Mouse (Mus musculus) liver, embryonic 14.5 days (tissue): Measurements from ENCODE around the gene Padi6. TPM values are rescaled to one million over a fixed set of nuclear protein-coding genes. Genes with fewer than 3 reads are reported as not detected.
A peak's percentile ranks its signal among the peaks of the same experiment; 100 is the strongest.

Experiments
- ATAC-seq: fragments of 200-750 bp; cut with Nextera tagmentation; 2 replicates; pipeline ENCODE4 v1.8.0; 2017; ENCODE audit warnings: moderate number of reproducible peaks, mild to moderate bottlenecking, moderate library complexity; ENCODE audit not compliant: insufficient read depth
- DNase-seq, 3 experiments: peaks; one replicate each; pipeline ENCODE4 v3.0.0-alpha.2; 2012 to 2013; ENCODE audit warnings: low read depth in 3 of 3, low spot score in 3 of 3
- H3K27ac ChIP-seq: fragments of 300-500 bp; sonication (generic); 2 replicates; pipeline ENCODE4 v1.5.1; 2014; ENCODE audit warnings: moderate library complexity, mild to moderate bottlenecking, control low read depth, inconsistent platforms
- H3K27me3 ChIP-seq: fragments of 300-500 bp; sonication (generic); 2 replicates; pipeline ENCODE4 v1.6.1; 2014; ENCODE audit warnings: mild to moderate bottlenecking, low read length, moderate library complexity; ENCODE audit not compliant: control insufficient read depth, insufficient read depth
- H3K36me3 ChIP-seq: fragments of 300-500 bp; sonication (generic); replicated peaks from 2 replicates; pipeline ENCODE4 v1.6.1; 2014; ENCODE audit warnings: low read depth; ENCODE audit not compliant: control insufficient read depth, insufficient read depth
- H3K4me1 ChIP-seq, 2 experiments: fragments of 200-500 bp in 1 of 2; fragments of 300-500 bp in 1 of 2; sonication (generic) in 1 of 2; replicated peaks; 2 replicates each; pipeline ENCODE4 v1.6.1; 2012 to 2014; ENCODE audit warnings: antibody characterized with exemption in 1 of 2, inconsistent platforms in 1 of 2, low read length in 1 of 2; ENCODE audit not compliant: control insufficient read depth in 2 of 2, insufficient read depth in 2 of 2
- H3K4me2 ChIP-seq: fragments of 300-500 bp; sonication (generic); 2 replicates; pipeline ENCODE4 v1.6.1; 2014; ENCODE audit warnings: low read depth, mild to moderate bottlenecking, control low read depth, moderate library complexity
- H3K4me3 ChIP-seq, 2 experiments: fragments of 200-500 bp in 1 of 2; fragments of 300-500 bp in 1 of 2; sonication (generic) in 1 of 2; 2 replicates each; pipeline ENCODE4 v1.5.1; 2012 to 2014; ENCODE audit warnings: low read depth in 2 of 2, low read length in 2 of 2, mild to moderate bottlenecking in 2 of 2, control low read depth in 1 of 2, inconsistent platforms in 1 of 2, moderate library complexity in 1 of 2; ENCODE audit not compliant: insufficient read depth in 1 of 2
- H3K9ac ChIP-seq: fragments of 300-500 bp; sonication (generic); replicated peaks from 2 replicates; pipeline ENCODE4 v1.6.1; 2014; ENCODE audit warnings: mild to moderate bottlenecking, control low read depth, moderate library complexity
- H3K9me3 ChIP-seq: fragments of 300-500 bp; sonication (generic); 2 replicates; pipeline ENCODE4 v1.6.1; 2016; ENCODE audit warnings: low read length, mixed read lengths; ENCODE audit not compliant: control insufficient read depth
- CTCF ChIP-seq: IDR thresholded peaks from 2 replicates; pipeline ENCODE4 v1.5.1; 2016; ENCODE audit warnings: antibody characterized with exemption, low read depth, control low read depth
- EP300 ChIP-seq: IDR thresholded peaks from 2 replicates; pipeline ENCODE4 v1.6.1; 2016; ENCODE audit warnings: antibody characterized with exemption, low read depth
- WGBS: fragments of 180-500 bp; shearing (Covaris S2); extraction: QIAGEN DNeasy Blood & Tissue Kit; methylation state at CpG from one replicate; pipeline ENCODE4 v1.1.7; 2014; ENCODE audit not compliant: insufficient replicate concordance; 5-methylcytosine and 5-hydroxymethylcytosine counted together
- polyA plus RNA-seq, 2 experiments: library from polyadenylated mRNA; depleted of rRNA in 1 of 2; stranded (reverse) in 1 of 2; unstranded in 1 of 2; fragments of >200 nt; fragmentation: Nextera tagmentation in 1 of 2; extraction: Ambion mirVana in 1 of 2; gene quantifications; 2 replicates each; pipeline versions ENCODE4 v1.2.1 to v1.2.3; 2012 to 2014

Gene Padi6
- polyA plus RNA-seq, 2 experiments = not detected

- peak in 1 of 3 experiments; percentile 53 for DNase-seq
- no peak overlapping the region for H3K27ac ChIP-seq
- H3K4me2 ChIP-seq = no peak overlapping the region
- H3K9me3 ChIP-seq = no peaks in the 10 kb centered on the region
- peak; percentile 61 for ATAC-seq
- no peaks in the 10 kb centered on the region for H3K27me3 ChIP-seq
- 63% methylated on average over 29 of the region's 29 CpGs for WGBS
- 0 out of 4 replicates have a peak, but pooled peaks cover 0 to 3% of the 10 kb centered on the region in 2 experiments for H3K4me1 ChIP-seq
- H3K36me3 ChIP-seq = peaks cover 95% of the 10 kb centered on the region
- no peak overlapping the region for H3K9ac ChIP-seq
- TF ChIP-seq CTCF = peak; percentile 98
- no peak for TF ChIP-seq EP300
- no peak overlapping the region for H3K4me3 ChIP-seq
Measured at GRCm38 (mm10) chr4:140713480-140714365, 28.7 kb downstream of the Padi6 start.

- no peaks in the 10 kb centered on the region for H3K27me3 ChIP-seq
- H3K9me3 ChIP-seq = no peaks in the 10 kb centered on the region
- DNase-seq (no peak), ATAC-seq (no peak)
- no peak overlapping the region for H3K4me3 ChIP-seq
- H3K4me1 ChIP-seq = peaks cover 2 to 4% of the 10 kb centered on the region in 2 experiments; a peak in 2 of 4 replicates
- H3K27ac ChIP-seq = no peak overlapping the region
- H3K4me2 ChIP-seq = no peak overlapping the region
- 80% methylated on average over 5 of the region's 5 CpGs for WGBS
- peaks cover 92% of the 10 kb centered on the region for H3K36me3 ChIP-seq
- TF ChIP-seq EP300 = no peak
- no peak for TF ChIP-seq CTCF
- H3K9ac ChIP-seq = no peak overlapping the region
Measured at GRCm38 (mm10) chr4:140711360-140711759, 31.1 kb downstream of the Padi6 start.

GRCm38 (mm10) chr4:140710781-140711180, 31.7 kb downstream of the Padi6 start:
- no peaks in the 10 kb centered on the region for H3K27me3 ChIP-seq
- H3K9ac ChIP-seq = no peak overlapping the region
- H3K9me3 ChIP-seq = no peaks in the 10 kb centered on the region
- peaks cover 3 to 4% of the 10 kb centered on the region in 2 experiments; a peak in 2 of 4 replicates for H3K4me1 ChIP-seq
- WGBS = 80% methylated on average over 10 of the region's 10 CpGs
- peaks cover 92% of the 10 kb centered on the region for H3K36me3 ChIP-seq
- no peak overlapping the region for H3K4me3 ChIP-seq
- DNase-seq (no peak), ATAC-seq (no peak)
- no peak for TF ChIP-seq EP300
- H3K27ac ChIP-seq = no peak overlapping the region
- H3K4me2 ChIP-seq = no peak overlapping the region

GRCm38 (mm10) chr4:140709617-140710016, 32.8 kb downstream of the Padi6 start:
- H3K36me3 ChIP-seq = peaks cover 87% of the 10 kb centered on the region
- H3K4me1 ChIP-seq = peaks cover 3 to 4% of the 10 kb centered on the region in 2 experiments; a peak in 3 of 4 replicates

GRCm38 (mm10) chr4:140709111-140709510, 33.3 kb downstream of the Padi6 start:
- Histone ChIP-seq H3K9me3 (no peaks in the 10 kb centered on the region), H3K4me3 (no peak overlapping the region), H3K36me3 (peaks cover 83% of the 10 kb centered on the region), H3K4me1 (peaks cover 4 to 5% of the 10 kb centered on the region in 2 experiments; a peak in 3 of 4 replicates), H3K27me3 (no peaks in the 10 kb centered on the region), H3K27ac (no peak overlapping the region), H3K9ac (no peak overlapping the region), H3K4me2 (no peak overlapping the region)
- no peak for ATAC-seq
- 87% methylated on average over 7 of the region's 7 CpGs for WGBS
- no peak for TF ChIP-seq EP300
- no peak for TF ChIP-seq CTCF
- DNase-seq = no peak

More at GRCm38 (mm10) chr4:140709617-140710016, 32.8 kb downstream of the Padi6 start:
- Histone ChIP-seq H3K9ac (no peak overlapping the region), H3K4me3 (no peak overlapping the region), H3K27ac (no peak overlapping the region), H3K4me2 (no peak overlapping the region), H3K9me3 (no peaks in the 10 kb centered on the region), H3K27me3 (no peaks in the 10 kb centered on the region)
- TF ChIP-seq EP300 (no peak), CTCF (no peak)
- DNase-seq (no peak), ATAC-seq (no peak)
- WGBS = 86% methylated on average over 10 of the region's 10 CpGs
